ENCODE assay signal across 7 mouse cellular contexts in genomic region chr11:90142393-90142792, GRCm38 (mm10). TPM values are rescaled to one million over a fixed set of nuclear protein-coding genes. Genes with fewer than 3 reads are reported as not detected.
DNase-seq lines count a peak whose midpoint lies in the region; ATAC-seq lines count a peak whose summit lies in the region.

No protein-coding gene starts in this region.

- DNase-seq in urinary bladder, postnatal 25 days (ENCODE audit: low spot score): peak; percentile 48
- no peak for DNase-seq in urinary bladder, postnatal 10 days (ENCODE audit: low spot score)
- peak; percentile 25 for DNase-seq in fat pad, adult 2 months (ENCODE audit: extremely low read depth, low read depth, low spot score)
- peak; percentile 80 to 83 for DNase-seq in heart, postnatal 14 days
- DNase-seq in lung, postnatal 25 days (ENCODE audit: low spot score): peak; percentile 67
- no peak for DNase-seq in embryo, embryonic 10 days (ENCODE audit: low spot score)

- no peak for ATAC-seq in erythroblast, adult 5-6 weeks (replicated peaks; ENCODE audit: low FRiP score, poor library complexity, severe bottlenecking)

- intact Hi-C loops in heart, postnatal 14 days (cut with DNase I): no loop called here

RNA-seq across cellular contexts. Expression of gene Gm45716, which starts 45.1 kb away (rescaled TPM):
- total RNA-seq in heart, postnatal 14 days (2021): 10 to 100 TPM; 15.8 to 16.0 TPM
- 5.8 TPM in 1 of 2 replicates, not detected in the other for total RNA-seq in erythroblast, adult 5-6 weeks (2015; ENCODE audit: low replicate concordance)
- 1.0 and 3.5 TPM in 2 replicates for total RNA-seq in erythroblast, adult 5-6 weeks (2017; ENCODE audit: low replicate concordance)

Comparison
In these comparisons a context has a peak if more than half of its experiments do, and no peak if none do; other contexts are left out.
1. DNase-seq: peak in urinary bladder, postnatal 25 days (single experiment), fat pad, adult 2 months (single experiment), heart, postnatal 14 days (2 of 2) and lung, postnatal 25 days (single experiment); none in urinary bladder, postnatal 10 days (single experiment) and embryo, embryonic 10 days (single experiment).